Mouse (Mus musculus) C3H10T1/2 (cell line): ENCODE measurements around the gene Tm2d3. TPM values are rescaled to one million over a fixed set of nuclear protein-coding genes. Genes with fewer than 3 reads are reported as not detected.

Source experiments
- polyA plus RNA-seq, 2 experiments: library from polyadenylated mRNA; unstranded; fragments of >200 nt; fragmentation: generic; extraction: Trizol; gene quantifications; one replicate each; pipeline ENCODE4 v1.2.1; 2012; ENCODE audit warnings: missing spikeins in 2 of 2

Tm2d3 gene
- polyA plus RNA-seq = 10 to 100 TPM; 38.1 to 49.9 TPM

DNA sequence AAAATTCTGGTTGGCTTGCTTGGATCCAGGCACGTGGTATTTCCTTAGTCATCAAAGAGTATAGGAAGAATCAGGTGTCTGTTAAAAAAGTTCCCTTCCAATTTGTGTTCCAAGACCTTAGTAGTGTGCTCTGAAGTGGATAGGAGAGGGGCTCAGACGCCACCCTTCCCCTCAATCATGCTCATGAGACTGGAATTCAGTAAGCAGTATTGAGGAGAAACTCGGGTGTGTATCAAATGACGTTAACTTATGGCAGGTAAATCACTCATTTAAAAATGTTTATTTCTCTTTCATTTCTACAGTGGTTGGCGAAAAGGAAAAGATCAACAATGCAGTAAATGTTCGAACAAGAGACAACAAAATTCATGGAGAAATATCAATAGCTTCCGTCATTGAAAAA, at the start of gene Tm2d3:
Gene Tm2d3, plus strand, starts transcription at position 301 of the 400 bp plus-strand sequence.

DNA sequence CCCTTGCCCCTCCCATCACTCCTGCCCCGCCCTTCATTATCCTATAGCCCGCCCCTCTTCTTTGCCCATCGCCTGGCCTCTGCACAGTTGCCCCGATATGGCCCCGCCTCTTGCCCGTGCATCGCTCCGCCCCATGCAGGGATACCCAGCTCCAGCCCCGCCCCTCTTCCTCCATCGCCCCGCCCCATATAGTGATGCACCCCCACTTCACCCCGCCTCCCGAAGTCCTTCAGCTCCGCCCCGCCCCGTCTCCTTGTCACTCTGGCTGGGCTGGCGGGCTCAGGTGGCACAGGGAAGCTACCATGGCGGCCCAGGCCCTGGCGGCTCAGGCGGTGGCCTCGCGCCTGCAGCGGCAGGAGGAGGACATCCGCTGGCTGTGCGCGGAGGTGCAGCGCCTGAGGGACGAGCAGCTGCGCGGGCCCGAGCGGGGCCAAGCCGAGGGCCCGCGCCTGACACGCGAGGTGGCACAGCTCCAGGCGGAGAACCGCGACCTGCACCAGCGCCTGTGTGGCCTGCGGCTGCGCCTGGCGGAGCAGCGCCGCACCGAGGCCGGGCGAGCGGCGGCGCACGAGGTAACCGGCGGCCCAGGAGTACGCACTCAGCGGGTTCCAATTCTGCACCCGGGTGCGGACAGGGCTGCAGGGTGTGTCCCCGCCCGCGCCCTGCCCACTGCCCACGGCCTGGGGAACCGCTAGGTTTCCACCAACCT, 46.2 kb upstream of the Tm2d3 start, which contains the start of gene Tarsl2:
Gene Tarsl2, plus strand, starts transcription at position 256 of the 709 bp plus-strand sequence.

Other genes starting within 250 kb of the Tm2d3 start
- 1 to 10 TPM in 1 of 2 experiments, under 1 TPM in 1; 0.73 to 9.8 TPM for gene Tjp1, start 163.4 kb upstream of the Tm2d3 start, polyA plus RNA-seq
- 1 to 10 TPM in 1 of 2 experiments, under 1 TPM in 1; 0.49 to 4.4 TPM for gene Tarsl2, start 46.3 kb upstream of the Tm2d3 start, polyA plus RNA-seq
- under 1 TPM; 0.08 to 0.61 TPM for gene Pcsk6, start 170.6 kb downstream of the Tm2d3 start, polyA plus RNA-seq